Comparison of ENCODE assay signal across 8 mouse cellular contexts in the genomic region with DNA sequence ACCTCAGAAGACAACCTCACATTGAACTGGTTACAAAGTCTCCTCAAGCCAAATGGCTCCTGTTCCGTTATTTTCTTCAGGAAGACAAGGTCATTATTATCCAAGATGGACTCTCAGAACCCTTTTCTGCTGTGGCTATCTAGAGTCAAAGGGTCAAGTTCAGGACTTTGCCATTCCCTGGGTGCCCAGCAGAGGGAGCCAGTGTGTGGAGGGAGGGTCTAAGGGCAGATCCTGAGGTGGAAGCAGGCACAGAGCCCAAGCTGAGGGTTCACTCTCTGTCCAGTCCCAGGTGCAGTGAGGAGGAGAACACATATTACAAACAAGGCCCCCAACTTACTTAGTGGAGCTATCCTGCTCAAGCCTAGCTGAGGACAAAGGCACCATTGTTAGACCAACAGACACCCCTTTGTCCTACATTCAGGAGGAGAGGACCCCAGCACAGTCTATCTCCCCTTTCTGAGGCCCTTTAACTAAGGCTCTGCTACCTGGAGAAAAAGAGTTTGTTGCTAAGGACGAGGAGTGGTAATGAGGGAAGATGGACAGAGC. TPM values are rescaled to one million over a fixed set of nuclear protein-coding genes. Genes with fewer than 3 reads are reported as not detected.
DNase-seq lines count a peak whose midpoint lies in the region; ATAC-seq lines count a peak whose summit lies in the region.

No protein-coding gene starts in this region.

- DNase-seq in cerebellum, adult 18-20 months: peak; percentile 51 to 55
- DNase-seq in cerebellum, adult 11-12 months: no peak
- DNase-seq in MN1 (ENCODE audit: low spot score): peak; percentile 79
- peak; percentile 80 for DNase-seq in embryo, embryonic 10.5 days (ENCODE audit: low spot score)
- peak; percentile 64 to 69 for DNase-seq in layer of hippocampus, postnatal 10 days (ENCODE audit: low spot score in 2 of 2)

- no peaks in the 10 kb centered on the region for H3K9me3 ChIP-seq in heart, embryonic 12.5 days (replicated peaks)
- no peaks in the 10 kb centered on the region for H3K9me3 ChIP-seq in stomach, embryonic 16.5 days (replicated peaks; ENCODE audit: control insufficient read depth, low read length)

- H3K36me3 ChIP-seq in heart, embryonic 12.5 days: peaks cover 38% of the 10 kb centered on the region
- H3K36me3 ChIP-seq in stomach, embryonic 16.5 days (ENCODE audit: control insufficient read depth, insufficient read depth, low read length): peaks cover 13% of the 10 kb centered on the region; the same call in 1 of the 2 replicates

- H3K4me2 ChIP-seq in heart, embryonic 12.5 days: peak overlapping the region; percentile 45
- no peak overlapping the region for H3K4me2 ChIP-seq in stomach, embryonic 16.5 days (ENCODE audit: low read depth, low read length)

- 40% methylated on average over 2 of the region's 2 CpGs for WGBS in heart, embryonic 12.5 days
- 40% methylated on average over 2 of the region's 2 CpGs for WGBS in stomach, embryonic 16.5 days

- peak overlapping the region; percentile 22 for H3K4me3 ChIP-seq in heart, embryonic 12.5 days
- no peak overlapping the region for H3K4me3 ChIP-seq in stomach, embryonic 16.5 days (replicated peaks; ENCODE audit: low read length)

- peak; percentile 37; the same call in 1 of the 2 replicates for ATAC-seq in heart, embryonic 12.5 days (ENCODE audit: insufficient number of reproducible peaks, low FRiP score)
- ATAC-seq in megakaryocyte progenitor cell, adult 5-6 weeks (replicated peaks; ENCODE audit: poor library complexity): peak; percentile 45
- peak; percentile 38; the same call in 1 of the 2 replicates for ATAC-seq in stomach, embryonic 16.5 days (ENCODE audit: insufficient read depth, low FRiP score)

- peaks cover 22% of the 10 kb centered on the region for H3K4me1 ChIP-seq in heart, embryonic 12.5 days (replicated peaks)
- H3K4me1 ChIP-seq in stomach, embryonic 16.5 days (ENCODE audit: control insufficient read depth, insufficient read depth, low read length): peaks cover 10% of the 10 kb centered on the region; the same call in 1 of the 2 replicates

- peak overlapping the region; percentile 46; the same call in 1 of the 2 replicates for H3K27ac ChIP-seq in heart, embryonic 12.5 days (ENCODE audit: poor library complexity, severe bottlenecking)
- H3K27ac ChIP-seq in stomach, embryonic 16.5 days (ENCODE audit: low read length): no peak overlapping the region

- no peak overlapping the region for H3K9ac ChIP-seq in heart, embryonic 12.5 days
- H3K9ac ChIP-seq in stomach, embryonic 16.5 days (ENCODE audit: low read length): no peak overlapping the region

- no peaks in the 10 kb centered on the region for H3K27me3 ChIP-seq in heart, embryonic 12.5 days (replicated peaks)
- no peaks in the 10 kb centered on the region for H3K27me3 ChIP-seq in stomach, embryonic 16.5 days (ENCODE audit: control insufficient read depth, insufficient read depth, low read length)

RNA-seq across cellular contexts. Expression of a gene that starts 7.9 kb away (rescaled TPM):
- polyA plus RNA-seq in heart, embryonic 12.5 days (2016; fragmentation: Nextera tagmentation; extraction: Ambion mirVana): 12.1 and 12.4 TPM in 2 replicates
- total RNA-seq in layer of hippocampus, postnatal 10 days (2021): under 1 TPM in 1 of 2 experiments, not detected in 1; 0.39 TPM
- total RNA-seq in megakaryocyte progenitor cell, adult 5-6 weeks (2015): 115 and 140 TPM in 2 replicates
- total RNA-seq in megakaryocyte progenitor cell, adult 5-6 weeks (2017): 126 and 148 TPM in 2 replicates
- 8.7 and 11.1 TPM in 2 replicates for polyA plus RNA-seq in stomach, embryonic 16.5 days (2015; fragmentation: Nextera tagmentation; extraction: Ambion mirVana)

RNA-seq across cellular contexts. Expression of a gene that starts 10.0 kb away (rescaled TPM):
- 554 and 557 TPM in 2 replicates for polyA plus RNA-seq in heart, embryonic 12.5 days (2016; fragmentation: Nextera tagmentation; extraction: Ambion mirVana)
- 100 to 1,000 TPM; 399 to 417 TPM for total RNA-seq in layer of hippocampus, postnatal 10 days (2021)
- total RNA-seq in megakaryocyte progenitor cell, adult 5-6 weeks (2015): 700 and 701 TPM in 2 replicates
- total RNA-seq in megakaryocyte progenitor cell, adult 5-6 weeks (2017): 1,324 and 1,596 TPM in 2 replicates
- 525 and 529 TPM in 2 replicates for polyA plus RNA-seq in stomach, embryonic 16.5 days (2015; fragmentation: Nextera tagmentation; extraction: Ambion mirVana)

RNA-seq across cellular contexts. Expression of a gene that starts 10.7 kb away (rescaled TPM):
- polyA plus RNA-seq in heart, embryonic 12.5 days (2016; fragmentation: Nextera tagmentation; extraction: Ambion mirVana): 150 and 164 TPM in 2 replicates
- total RNA-seq in layer of hippocampus, postnatal 10 days (2021): 100 to 1,000 TPM; 181 to 188 TPM
- 112 and 119 TPM in 2 replicates for total RNA-seq in megakaryocyte progenitor cell, adult 5-6 weeks (2015)
- 194 and 261 TPM in 2 replicates for total RNA-seq in megakaryocyte progenitor cell, adult 5-6 weeks (2017)
- 88.3 and 91.8 TPM in 2 replicates for polyA plus RNA-seq in stomach, embryonic 16.5 days (2015; fragmentation: Nextera tagmentation; extraction: Ambion mirVana)

RNA-seq across cellular contexts. Expression of a gene that starts 22.2 kb away (rescaled TPM):
- polyA plus RNA-seq in heart, embryonic 12.5 days (2016; fragmentation: Nextera tagmentation; extraction: Ambion mirVana): 166 TPM in 2 replicates
- total RNA-seq in layer of hippocampus, postnatal 10 days (2021): 100 to 1,000 TPM; 111 to 112 TPM
- 245 and 256 TPM in 2 replicates for total RNA-seq in megakaryocyte progenitor cell, adult 5-6 weeks (2015)
- total RNA-seq in megakaryocyte progenitor cell, adult 5-6 weeks (2017): 75.9 and 91.4 TPM in 2 replicates
- polyA plus RNA-seq in stomach, embryonic 16.5 days (2015; fragmentation: Nextera tagmentation; extraction: Ambion mirVana): 265 and 272 TPM in 2 replicates

Comparison
In these comparisons a context has a peak if more than half of its experiments do, and no peak if none do; other contexts are left out.
1. RNA of a gene that starts 7.9 kb away (total RNA-seq): 115 to 148 TPM in megakaryocyte progenitor cell, adult 5-6 weeks; 0.39 TPM in layer of hippocampus, postnatal 10 days; every median in the first group is over 10 times any median in the second.
2. Peak in every context shown above with its lines, with median percentiles within 50 percentile points of each other: ATAC-seq.